Mouse (Mus musculus) left cerebral cortex, adult 8-10 months (tissue): ENCODE measurements around the gene Fktn. TPM values are rescaled to one million over a fixed set of nuclear protein-coding genes. Genes with fewer than 3 reads are reported as not detected.
"Not testable (repeated sequence)": the region's sequence is repeated elsewhere in the genome, so short reads cannot be mapped to it uniquely, and the experiment has no call there.

Experiments used
- DNase-seq, 2 experiments: peaks; one replicate each; pipeline ENCODE4 v3.0.0; 2022; ENCODE audit warnings: low spot score in 2 of 2
- total RNA-seq, 4 experiments: library from RNA; stranded (reverse); gene quantifications; 2 replicates each; pipeline ENCODE4 v1.2.4; 2022

Fktn gene
- 10 to 100 TPM; 25.4 to 27.5 (median 26.7) TPM for total RNA-seq

- DNase-seq: no peak
Observed at GRCm38 (mm10) chr4:53713704-53714050, at the start of gene Fktn. TSS of gene Fktn (plus strand) at chr4:53713998.

GRCm38 (mm10) chr4:53682092-53682491 is 31.7 kb upstream of the Fktn start:
- DNase-seq: no peak

GRCm38 (mm10) chr4:53688965-53689364 is 24.8 kb upstream of the Fktn start:
- DNase-seq: no peak

GRCm38 (mm10) chr4:53691418-53691817 is 22.4 kb upstream of the Fktn start:
- DNase-seq: peak in 1 of 2 experiments; percentile 20

- not testable (repeated sequence) for DNase-seq
Observed at GRCm38 (mm10) chr4:53709166-53709565, 4.6 kb upstream of the Fktn start.

- no peak for DNase-seq
Observed at GRCm38 (mm10) chr4:53710021-53710420, 3.8 kb upstream of the Fktn start.

- no peak for DNase-seq
Observed at GRCm38 (mm10) chr4:53710555-53711328, 3.1 kb upstream of the Fktn start.

GRCm38 (mm10) chr4:53714051-53714814 is 435 bp downstream of the Fktn start:
- peak; percentile 89 to 90 for DNase-seq

- no peak for DNase-seq
Observed at GRCm38 (mm10) chr4:53715977-53716376, 2.2 kb downstream of the Fktn start.

- no peak for DNase-seq
Observed at GRCm38 (mm10) chr4:53717546-53717945, 3.7 kb downstream of the Fktn start.

- DNase-seq: no peak
Observed at GRCm38 (mm10) chr4:53718261-53718660, 4.5 kb downstream of the Fktn start.

- no peak for DNase-seq
Observed at GRCm38 (mm10) chr4:53722506-53722905, 8.7 kb downstream of the Fktn start.

GRCm38 (mm10) chr4:53726100-53726499 is 12.3 kb downstream of the Fktn start:
- DNase-seq: not testable (repeated sequence)

GRCm38 (mm10) chr4:53728121-53728520 is 14.3 kb downstream of the Fktn start:
- DNase-seq: no peak

GRCm38 (mm10) chr4:53738956-53739616 is 25.3 kb downstream of the Fktn start:
- DNase-seq: no peak

GRCm38 (mm10) chr4:53749831-53750230 is 36.0 kb downstream of the Fktn start:
- no peak for DNase-seq

- peak in 1 of 2 experiments; percentile 61 for DNase-seq
Observed at GRCm38 (mm10) chr4:53750391-53751120, 36.8 kb downstream of the Fktn start.

GRCm38 (mm10) chr4:53757030-53757429 is 43.2 kb downstream of the Fktn start:
- DNase-seq: no peak

GRCm38 (mm10) chr4:53758764-53759163 is 45.0 kb downstream of the Fktn start:
- no peak for DNase-seq

- peak in 1 of 2 experiments; percentile 28 for DNase-seq
Observed at GRCm38 (mm10) chr4:53759678-53760077, 45.9 kb downstream of the Fktn start.

GRCm38 (mm10) chr4:53762501-53762900 is 48.7 kb downstream of the Fktn start:
- no peak for DNase-seq
